Mouse (Mus musculus): ENCODE data around the gene Il4i1.

Gene Il4i1

DNA sequence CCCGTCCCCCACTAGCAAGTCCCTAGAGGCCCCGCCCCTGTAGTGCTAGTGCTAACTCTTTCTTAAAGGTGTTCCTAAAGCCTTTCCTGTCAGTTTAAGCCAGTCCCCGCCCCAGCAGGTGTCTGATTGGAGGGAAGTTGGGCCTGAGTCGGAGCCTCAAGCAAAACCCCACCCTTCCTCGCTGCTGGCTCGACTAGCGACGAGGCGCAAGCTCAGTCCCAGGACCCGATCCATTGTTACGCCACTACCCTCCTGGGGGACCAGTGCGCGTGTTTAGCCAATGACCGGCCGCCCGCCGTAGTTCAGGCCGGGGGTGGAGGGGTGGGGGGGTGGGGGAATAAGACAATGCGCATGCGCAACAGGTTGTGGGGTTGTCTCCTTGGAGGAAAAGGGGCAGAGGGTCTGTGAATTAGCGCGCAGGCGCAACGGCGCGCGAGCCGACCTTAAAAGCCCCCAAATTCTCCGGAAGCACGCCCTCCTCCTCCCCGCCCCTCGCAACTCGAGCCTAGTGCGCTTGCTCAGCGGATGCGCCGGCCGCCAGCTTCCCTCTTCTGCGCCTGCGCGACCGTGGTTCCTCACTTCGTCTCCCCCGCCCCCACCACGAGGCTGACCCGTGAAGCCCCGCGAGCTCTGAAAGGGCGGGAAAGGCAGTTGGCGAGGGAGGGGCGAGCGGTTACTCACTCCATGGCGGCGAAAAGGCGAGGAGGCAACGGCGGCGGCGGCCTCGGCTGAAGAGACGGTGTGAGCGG lies at the start of gene Il4i1, which contains the start of gene Nup62:
Gene Il4i1, plus strand, starts transcription at position 667 of the 749 bp plus-strand sequence.
Gene Nup62, plus strand, starts transcription at position 368 of the 749 bp plus-strand sequence.
- peak; percentile 96 to 98 for DNase-seq (ENCODE audit: low spot score in 2 of 2)

DNA sequence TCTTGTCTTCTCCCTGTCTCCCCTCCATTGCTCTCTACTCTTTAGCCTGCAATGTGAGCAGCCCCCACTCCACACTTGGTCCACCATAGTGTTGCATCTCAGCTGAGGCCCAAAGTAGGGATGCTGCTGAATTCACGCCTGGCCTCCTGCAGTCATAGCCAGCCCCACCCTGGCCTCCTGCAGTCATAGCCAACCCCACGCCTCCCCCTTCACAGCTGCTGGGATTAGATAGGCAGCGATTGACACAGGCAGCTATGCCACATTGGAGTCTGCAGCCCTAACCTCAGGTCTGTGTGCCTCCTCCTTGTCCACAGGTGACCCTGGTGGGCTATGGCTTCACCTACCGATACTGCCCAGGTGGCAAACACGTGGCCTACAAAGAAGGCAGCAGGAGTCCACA lies 48.1 kb upstream of the Il4i1 start:
- peak; percentile 16 to 24 for DNase-seq (ENCODE audit: low spot score in 2 of 2)

DNA sequence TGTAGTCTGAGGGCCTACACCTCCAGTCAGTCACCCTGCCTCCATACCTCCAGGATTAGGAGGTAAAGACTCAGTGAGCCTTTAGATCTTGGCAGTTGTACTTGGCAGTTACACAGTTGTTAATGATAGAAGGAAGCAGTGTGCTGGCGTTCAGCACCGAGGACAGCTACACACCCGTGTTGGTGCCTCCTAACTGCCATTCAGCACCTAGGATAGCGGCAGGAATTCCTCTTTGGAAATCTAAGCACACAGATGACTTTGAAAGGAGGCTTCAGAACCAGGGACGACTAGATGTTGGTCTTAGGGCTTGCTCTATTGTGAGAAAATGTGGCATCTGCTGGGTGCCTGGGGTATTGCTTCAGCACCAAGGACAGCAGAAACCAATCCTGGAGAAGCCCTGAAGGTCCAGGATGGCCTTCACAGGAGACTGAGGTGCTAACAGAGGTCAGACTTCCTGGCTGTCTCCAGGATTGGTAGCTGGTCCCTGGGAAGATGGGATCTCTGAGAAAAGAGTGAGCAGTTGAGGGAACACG lies 46.1 kb upstream of the Il4i1 start:
- peak in 1 of 2 experiments; percentile 19 for DNase-seq (ENCODE audit: low spot score in 2 of 2)

DNA sequence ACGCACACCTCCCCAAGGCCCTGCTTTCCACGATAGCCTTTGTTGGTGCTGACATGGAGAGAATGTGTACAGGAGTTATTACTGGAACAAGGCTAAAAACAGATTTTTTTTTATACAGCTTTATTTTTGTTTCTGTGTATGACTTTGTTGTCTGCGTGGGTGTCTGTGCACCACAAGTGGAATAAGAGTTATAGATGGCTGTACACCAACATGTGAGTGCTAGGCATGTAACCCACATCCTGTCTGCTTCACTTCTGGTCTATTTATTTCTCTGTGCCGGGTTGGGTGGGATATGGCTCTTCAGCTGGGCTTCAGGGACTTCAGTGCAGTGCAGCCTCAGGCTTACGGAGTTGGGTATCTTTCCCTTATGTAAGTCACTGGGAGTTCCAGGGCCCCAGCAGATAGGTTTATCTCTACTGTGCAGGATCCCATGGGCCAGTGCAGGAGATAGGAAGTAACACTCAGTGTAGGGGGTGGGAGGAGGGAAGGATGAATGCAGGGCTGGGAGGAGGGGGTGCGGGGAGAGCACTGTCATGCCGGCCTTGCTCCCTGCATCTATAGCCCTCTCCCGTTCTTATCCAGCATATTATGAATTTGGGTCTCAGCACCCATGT lies 43.5 kb upstream of the Il4i1 start:
- no peak for DNase-seq (ENCODE audit: low spot score in 2 of 2)

DNA sequence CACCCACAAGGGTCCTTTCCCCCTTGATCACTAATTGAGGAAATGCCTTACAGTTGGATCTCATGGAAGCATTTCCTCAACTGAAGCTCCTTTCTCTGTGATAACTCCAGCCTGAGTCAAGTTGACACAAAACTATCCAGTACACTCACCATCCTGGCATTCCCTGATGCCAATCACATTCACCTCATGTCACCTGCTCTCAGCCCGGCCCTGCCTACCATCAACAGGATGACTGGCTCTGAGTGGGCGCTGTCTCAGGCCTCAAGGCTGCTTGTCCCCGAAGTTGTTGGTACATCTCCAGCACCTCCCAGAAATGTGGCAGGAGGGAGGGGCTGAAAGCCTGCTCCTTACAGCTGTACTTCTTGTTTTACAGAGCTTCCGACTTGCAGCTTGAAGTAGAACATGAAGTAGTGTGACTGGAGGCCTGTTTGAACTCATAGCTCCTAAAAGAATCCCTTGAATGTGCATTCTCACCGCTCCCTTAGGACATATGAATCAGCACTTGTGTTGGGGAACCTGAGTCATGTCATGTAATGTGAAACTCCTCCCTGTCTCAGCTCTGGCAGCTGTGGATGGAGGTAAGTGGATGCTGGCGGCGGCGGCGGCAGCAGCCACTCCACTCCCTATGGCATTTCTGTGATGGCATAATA lies 39.2 kb upstream of the Il4i1 start:
- no peak for DNase-seq (ENCODE audit: low spot score in 2 of 2)

DNA sequence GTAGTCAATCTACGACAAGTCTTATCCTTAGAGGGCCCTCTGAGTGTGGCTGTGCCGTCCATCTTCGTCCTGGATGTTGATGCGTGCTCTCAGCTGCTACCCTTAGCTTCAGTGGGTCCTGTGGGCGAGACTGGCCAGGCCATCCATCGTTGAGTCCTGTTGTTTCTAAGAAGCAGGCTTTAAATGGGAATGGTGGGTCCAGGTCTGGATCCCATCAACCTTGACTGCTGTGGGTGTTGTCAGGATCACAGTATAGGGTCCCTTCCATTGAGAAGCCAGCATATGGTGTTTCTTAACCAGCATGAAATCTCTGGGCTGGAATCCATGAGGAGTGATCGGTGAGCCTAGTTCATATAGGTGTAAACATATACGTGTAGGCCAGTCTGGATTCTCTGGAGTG lies 36.1 kb upstream of the Il4i1 start:
- DNase-seq (ENCODE audit: low spot score in 2 of 2): no peak

DNA sequence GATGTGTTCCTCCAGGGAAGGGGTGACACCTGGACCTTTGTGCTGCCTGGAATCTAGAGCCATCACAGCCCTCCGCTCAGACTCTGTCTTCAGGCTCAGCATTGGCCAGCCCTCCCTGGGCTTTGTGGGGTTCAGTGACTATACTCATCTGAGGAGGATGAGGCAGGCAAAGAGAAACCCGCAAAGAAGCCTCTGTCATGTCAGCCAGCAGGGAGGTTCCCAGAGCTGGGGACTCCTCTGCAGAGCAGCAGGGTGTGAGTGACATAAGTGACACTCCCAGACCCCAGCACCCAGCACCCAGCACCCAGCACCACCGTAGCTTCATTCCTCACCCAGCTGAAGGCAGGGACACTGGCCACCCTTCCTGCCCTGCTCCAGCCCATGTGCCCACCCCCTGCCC lies 26.7 kb upstream of the Il4i1 start:
- no peak for DNase-seq (ENCODE audit: low spot score in 2 of 2)

DNA sequence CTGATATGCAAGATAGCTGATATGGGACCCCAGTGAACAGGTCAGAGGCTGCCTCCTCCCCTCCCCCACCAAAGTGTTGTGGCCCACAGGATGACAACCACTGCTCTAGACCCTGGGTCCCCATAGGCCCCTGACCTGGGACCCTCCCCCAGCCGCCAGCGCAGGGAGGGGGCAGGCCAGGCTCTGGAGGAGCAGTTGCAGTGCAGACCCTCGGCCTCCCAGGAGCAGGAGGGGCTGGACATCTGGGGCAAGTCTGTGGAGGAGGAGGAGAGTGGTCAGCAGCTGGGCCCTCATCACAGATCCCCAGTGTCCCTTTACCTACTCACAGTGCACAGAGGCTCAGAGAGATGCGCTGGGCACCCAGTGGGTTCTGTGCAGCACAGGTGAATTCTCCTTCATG lies 26.1 kb upstream of the Il4i1 start:
- DNase-seq (ENCODE audit: low spot score in 2 of 2): no peak

DNA sequence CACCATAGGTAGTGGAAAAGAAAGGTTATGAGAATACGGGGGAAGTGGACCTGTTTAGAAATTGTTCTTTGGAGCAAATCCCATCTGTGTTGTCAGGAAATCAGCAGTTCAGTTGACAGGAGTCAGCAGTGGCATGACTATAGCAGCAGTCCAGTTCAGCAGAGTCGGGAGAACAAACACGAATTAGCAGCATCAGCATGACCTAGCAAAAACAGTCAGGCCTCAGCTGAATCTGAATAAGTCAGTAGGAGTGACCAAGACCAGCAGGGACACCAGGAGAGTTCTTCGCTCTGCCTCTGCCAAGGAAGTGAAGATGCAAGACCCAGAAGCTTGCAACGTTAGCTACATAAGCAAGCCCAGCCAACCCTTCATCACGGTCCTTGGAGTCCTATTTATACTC lies 23.4 kb upstream of the Il4i1 start:
- no peak for DNase-seq (ENCODE audit: low spot score in 2 of 2)

DNA sequence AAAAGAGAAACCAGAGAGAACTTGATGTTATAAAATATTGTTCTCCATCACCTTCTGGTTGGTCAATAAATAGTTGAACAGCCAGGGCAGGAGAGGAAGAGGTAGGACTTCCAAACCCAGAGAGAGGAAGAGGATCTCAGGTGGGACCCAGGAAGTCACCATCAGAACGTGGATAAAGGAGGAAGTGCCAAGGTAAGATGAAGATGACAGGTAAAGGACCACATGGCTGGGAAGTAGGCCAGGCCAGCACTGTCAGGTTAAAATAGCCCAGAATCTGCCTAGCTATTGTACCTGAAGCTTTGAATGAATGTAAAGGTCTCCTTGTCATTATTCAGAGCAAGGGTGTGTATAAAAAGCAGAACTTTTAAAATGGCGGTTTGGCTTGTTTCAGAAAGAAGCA lies 7.3 kb upstream of the Il4i1 start:
- DNase-seq (ENCODE audit: low spot score in 2 of 2): no peak

DNA sequence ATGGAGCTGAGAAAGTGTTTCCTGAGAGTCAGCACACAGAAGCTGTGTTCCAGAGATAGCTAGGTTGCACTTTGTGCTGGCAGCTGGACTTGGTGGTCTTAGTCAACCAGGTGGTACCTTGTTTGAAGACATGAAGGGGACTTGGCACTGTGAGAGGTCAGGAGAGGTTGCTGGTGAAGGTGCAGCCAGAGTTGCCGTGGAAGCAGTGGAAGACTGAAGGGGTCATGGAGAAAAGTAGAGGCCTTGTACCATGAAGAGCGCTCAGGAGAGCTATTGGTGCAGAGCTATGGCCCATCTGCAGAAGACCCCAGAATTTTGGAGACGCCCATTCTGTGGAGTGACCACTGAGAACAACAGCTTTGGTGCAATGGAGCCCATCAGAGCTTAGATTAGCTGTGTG lies 6.7 kb upstream of the Il4i1 start:
- DNase-seq (ENCODE audit: low spot score in 2 of 2): no peak

DNA sequence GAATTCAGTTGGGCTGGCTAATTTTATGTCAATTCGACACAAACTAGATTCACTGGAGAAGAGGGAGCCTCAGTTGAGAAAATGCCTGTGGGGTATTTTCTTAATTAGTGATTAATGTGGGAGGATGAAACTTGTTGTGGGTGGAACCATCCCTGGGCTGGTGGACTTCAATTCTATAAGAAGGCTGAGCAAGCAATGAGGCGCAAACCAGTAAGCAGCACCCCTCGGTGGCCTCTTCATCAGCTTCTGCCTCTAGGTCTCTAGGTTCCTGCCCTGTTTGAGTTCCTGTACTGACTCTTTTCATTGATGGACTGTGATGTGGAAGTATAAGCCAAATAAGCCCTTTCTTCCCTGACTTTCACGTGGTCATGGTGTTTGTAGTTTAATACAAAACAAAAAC lies 5.8 kb upstream of the Il4i1 start:
- no peak for DNase-seq (ENCODE audit: low spot score in 2 of 2)

DNA sequence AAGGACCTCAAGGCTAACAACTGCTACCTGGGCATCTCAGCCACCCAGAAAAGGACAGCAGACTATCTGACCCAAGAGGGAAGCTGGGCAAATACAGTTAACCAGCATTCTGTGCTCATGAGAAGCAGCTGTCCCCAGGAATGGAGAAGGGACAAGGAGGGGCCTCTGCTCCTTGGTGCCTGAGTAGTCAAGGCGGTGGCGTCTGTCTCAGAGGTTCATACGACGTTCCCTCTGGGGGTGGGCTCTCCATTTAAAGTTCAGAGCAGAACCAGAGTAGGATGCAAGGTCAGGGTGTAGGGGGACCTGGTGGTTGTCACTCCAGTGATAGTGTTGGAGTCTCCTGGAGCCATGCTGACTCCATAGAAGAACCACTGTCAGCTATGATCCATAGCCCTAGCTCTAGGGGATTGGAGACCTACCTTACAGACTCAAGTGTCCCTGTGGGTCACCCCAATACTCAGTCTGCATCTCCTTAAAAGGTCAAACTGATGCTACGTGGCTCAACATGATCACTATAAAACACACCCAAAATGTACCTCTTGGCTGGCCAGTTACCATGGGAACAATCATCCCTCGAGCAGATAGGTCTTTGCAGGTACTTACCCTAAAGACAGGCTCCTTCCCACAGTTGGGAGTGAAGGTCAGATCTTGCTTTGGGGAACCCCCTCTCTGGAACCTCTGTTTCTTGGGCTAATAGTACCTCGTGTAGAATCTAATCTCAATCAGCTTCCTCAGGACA lies 5.2 kb upstream of the Il4i1 start:
- DNase-seq (ENCODE audit: low spot score in 2 of 2): no peak

DNA sequence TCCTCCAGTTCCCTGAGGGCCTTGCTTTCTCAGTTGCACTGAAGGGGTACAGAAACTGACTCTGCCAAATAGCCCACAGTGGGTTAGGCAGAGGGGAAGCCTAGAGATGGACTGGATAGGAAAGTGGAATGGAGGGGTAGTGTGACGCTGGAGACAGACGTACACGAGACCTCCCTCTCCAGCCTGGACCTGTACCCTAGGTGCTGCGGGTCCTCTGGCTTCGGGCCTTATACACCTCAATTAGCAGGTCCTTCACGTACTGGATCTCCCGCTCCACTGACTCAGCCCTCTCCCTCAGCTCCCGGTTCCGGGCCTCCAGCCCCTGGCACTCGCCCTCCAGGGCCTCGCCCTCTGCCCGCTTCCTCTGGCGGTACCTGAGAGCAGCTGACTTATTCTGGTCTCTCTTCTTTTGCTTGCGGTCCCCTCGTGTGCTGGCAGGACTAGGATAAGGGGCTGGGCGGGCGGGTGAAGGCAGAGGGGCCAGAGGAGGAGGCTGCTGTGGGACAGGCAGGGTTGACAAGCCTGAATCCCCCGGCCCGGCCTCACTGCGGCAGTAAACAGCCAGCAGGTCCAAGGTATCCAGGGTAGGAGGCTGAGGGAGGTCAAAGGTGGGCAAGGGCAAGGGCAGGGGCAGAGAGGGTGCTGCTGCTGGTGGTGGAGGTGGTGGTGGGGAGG lies 3.4 kb upstream of the Il4i1 start:
- no peak for DNase-seq (ENCODE audit: low spot score in 2 of 2)

DNA sequence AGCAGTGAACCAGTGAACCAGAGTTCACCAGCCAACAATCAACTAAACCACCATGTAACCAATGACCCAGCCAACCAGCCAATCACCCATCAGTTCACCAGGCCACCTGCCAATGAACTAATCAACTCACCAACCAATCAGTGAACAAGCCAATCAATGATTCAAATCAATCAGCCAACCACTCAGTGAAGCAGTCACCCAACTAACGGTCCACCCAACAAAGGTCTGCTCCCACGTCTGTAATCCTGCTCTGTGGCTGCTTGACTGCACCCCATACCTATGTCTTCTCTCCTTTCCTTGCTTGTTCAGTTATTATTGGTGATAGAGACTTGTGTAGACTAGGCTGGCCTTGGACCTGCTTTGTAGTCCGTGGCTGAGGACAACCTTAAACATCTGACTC lies 2.2 kb upstream of the Il4i1 start:
- no peak for DNase-seq (ENCODE audit: low spot score in 2 of 2)

DNA sequence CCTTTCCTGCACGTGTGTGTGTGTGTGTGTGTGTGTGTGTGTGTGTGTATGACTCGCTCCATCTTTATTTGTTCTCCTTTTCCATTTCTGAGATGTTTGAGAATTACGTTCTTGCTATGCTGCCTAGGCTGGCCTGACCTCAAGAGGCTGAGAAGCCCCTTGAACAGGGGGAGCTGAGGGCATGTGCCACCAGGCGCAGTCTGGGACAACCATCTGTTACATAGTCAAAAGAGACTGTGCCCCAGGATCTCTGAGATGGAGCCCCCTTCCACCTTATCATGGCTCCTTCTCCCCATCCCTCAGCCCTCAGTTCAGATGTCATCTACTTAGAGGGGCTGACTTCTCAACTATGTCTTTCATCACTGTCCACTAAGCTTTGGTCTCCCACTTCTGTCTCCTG lies 1.8 kb upstream of the Il4i1 start:
- no peak for DNase-seq (ENCODE audit: low spot score in 2 of 2)

DNA sequence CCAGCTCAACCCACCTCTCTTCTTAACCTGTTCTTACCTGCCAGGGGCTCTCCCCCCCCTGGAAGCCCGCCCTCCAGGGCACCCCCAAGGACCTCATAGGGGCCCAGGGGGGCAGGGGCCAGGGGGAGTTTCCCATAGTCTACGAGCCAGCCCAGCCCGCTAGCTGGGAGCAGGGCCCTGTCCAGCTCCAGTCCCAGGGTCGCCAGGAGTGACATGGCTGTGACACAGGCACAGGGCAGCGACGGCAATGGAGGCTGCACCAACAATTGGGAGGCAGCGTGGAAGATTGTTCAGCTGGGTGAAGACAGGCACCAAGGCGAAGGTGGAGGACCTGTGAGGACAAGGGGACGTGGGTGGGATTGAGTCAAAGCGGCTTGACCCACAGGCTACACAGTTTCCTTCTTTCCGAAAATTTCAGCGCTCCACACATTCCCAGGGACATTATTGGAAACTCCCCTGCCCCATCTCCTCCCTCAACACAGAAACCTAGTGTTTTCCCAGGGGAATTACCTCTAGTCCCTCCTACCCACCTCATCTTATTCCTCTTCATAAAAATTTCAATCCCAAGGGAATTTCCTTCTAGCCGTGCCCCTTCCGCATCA lies 1.1 kb upstream of the Il4i1 start:
- no peak for DNase-seq (ENCODE audit: low spot score in 2 of 2)

DNA sequence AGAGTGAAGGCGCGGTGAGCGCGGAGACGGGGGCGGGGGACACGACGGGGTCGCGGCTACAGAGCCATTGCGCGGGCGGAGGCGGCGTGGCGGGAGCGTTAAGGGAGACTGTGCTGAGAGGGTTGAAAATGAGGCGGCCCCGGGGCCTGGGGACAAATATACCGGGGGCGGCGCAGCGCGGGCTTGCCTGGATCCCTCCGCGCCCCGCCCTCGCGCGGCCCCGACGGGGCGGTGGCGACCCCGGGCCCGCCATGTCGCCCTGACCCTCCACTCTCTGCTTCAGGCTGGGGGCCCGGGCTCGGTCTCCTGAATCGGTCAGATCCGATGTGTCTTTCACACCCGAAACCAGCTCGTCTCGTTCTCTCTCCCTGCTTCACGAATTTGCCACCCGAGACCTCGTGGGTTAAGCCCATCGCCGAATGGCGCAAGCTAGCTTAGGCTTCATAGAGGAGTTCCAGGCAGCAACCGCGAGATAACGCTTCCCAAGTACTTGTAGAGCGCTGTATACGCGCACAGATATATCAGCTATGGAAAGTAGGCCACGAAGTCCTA lies 359 bp downstream of the Il4i1 start, which contains the start of gene Atf5:
Gene Atf5, minus strand, starts transcription at position 189 of the 552 bp plus-strand sequence.
- DNase-seq (ENCODE audit: low spot score in 2 of 2): peak in 1 of 2 experiments; percentile 30

DNA sequence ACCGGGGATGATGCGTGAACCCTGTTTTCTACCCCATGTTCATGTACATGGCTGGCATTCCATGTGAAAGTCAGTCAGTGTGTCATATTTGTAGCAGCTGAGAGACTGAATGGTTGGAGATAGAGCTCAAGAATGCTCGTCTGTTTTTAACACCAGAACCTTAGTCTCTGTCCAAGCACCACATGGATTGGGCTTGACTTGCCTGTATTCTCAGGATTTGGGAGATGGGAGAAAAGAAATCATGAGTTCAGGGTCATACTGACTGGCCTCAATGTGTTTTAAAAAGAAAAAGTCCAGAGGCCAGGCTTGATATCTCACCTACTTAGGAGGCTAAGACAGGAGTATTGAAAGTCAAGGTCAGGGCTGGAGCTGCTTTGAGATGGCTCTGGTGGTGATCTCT lies 1.3 kb downstream of the Il4i1 start:
- DNase-seq (ENCODE audit: low spot score in 2 of 2): no peak

DNA sequence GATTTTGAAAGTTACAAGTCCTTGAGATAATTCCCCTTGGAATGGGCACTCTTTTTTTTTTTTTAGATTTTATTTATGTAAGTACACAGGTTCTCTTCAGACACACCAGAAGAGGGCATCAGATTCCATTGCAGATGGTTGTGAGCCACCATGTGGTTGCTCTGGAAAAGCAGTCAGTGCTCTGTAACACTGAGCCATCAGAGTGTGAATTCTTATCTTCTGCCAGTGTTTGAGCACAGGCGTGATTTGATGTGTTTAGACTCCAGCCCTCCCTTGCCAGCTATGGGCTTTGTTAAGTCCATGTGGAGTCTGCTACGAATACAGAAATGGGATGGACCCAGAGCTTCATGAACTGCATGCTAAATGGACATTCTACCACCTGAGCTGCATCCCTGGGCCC lies 2.0 kb downstream of the Il4i1 start:
- DNase-seq (ENCODE audit: low spot score in 2 of 2): peak in 1 of 2 experiments; percentile 4
